Mouse (Mus musculus): ENCODE results near the gene Ncam1. TPM values are rescaled to one million over a fixed set of nuclear protein-coding genes. Genes with fewer than 3 reads are reported as not detected.

The Ncam1 gene
- total and polyA plus RNA-seq, 3 experiments = 0.05 to 2.1 TPM; not detected in 1

DNA sequence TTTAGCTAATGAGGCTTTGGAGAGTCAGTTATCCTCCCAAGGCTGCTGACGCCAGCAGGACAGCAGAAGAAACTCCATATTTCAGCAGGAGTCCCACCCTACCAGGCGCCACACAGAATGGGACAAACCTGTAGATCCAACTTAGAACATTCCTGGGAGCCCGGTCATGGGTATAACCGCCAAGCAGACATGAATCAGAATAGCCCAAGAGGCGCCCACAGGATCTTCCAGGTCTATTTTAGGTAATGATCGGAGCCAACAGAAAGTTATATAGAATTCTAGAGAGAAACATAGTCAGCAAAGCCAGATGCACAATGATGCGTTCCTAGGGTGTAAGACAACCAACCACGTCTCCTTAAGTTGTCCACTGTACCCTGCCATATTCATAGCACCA lies 134.8 kb downstream of the Ncam1 start:
- DNase-seq (ENCODE audit: low spot score) (no peak), ATAC-seq (ENCODE audit: extremely low read depth, insufficient number of reproducible peaks, low FRiP score, poor library complexity, severe bottlenecking) (no peak)
- peaks cover 15% of the 10 kb centered on the region for H3K9me3 ChIP-seq (replicated peaks)
- no peaks in the 10 kb centered on the region for H3K4me1 ChIP-seq (ENCODE audit: insufficient read depth, low read depth, low read length)
- no peaks in the 10 kb centered on the region for H3K27me3 ChIP-seq (ENCODE audit: insufficient read depth, low read length)
- H3K4me3 ChIP-seq (ENCODE audit: low read depth, low read length) = no peak overlapping the region
- H3K36me3 ChIP-seq (replicated peaks) = no peaks in the 10 kb centered on the region
- TF ChIP-seq GATA1 (IDR thresholded peaks at IDR 0.05; ENCODE audit: borderline replicate concordance, low read length) = no peak
- TF ChIP-seq GATA2 (IDR thresholded peaks at IDR 0.05; ENCODE audit: borderline replicate concordance, low read depth, low read length) = no peak
- TF ChIP-seq CTCF (IDR thresholded peaks at IDR 0.05; ENCODE audit: low read depth, low read length) = no peak
- no peak for TF ChIP-seq TAL1 (conservative IDR thresholded peaks at IDR 0.05; ENCODE audit: low read depth, low read length)
- no peak for TF ChIP-seq POLR2AphosphoS5 (IDR thresholded peaks at IDR 0.05; ENCODE audit: insufficient replicate concordance, low read depth, low read length)

- H3K9me3 ChIP-seq (replicated peaks) = peaks cover 16% of the 10 kb centered on the region
- H3K36me3 ChIP-seq (replicated peaks) = no peaks in the 10 kb centered on the region
- no peaks in the 10 kb centered on the region for H3K4me1 ChIP-seq (ENCODE audit: insufficient read depth, low read depth, low read length)
- H3K4me3 ChIP-seq (ENCODE audit: low read depth, low read length) = no peak overlapping the region
- TF ChIP-seq TAL1 (conservative IDR thresholded peaks at IDR 0.05; ENCODE audit: low read depth, low read length) (no peak), CTCF (IDR thresholded peaks at IDR 0.05; ENCODE audit: low read depth, low read length) (no peak), GATA1 (IDR thresholded peaks at IDR 0.05; ENCODE audit: borderline replicate concordance, low read length) (no peak), POLR2AphosphoS5 (IDR thresholded peaks at IDR 0.05; ENCODE audit: insufficient replicate concordance, low read depth, low read length) (no peak), GATA2 (IDR thresholded peaks at IDR 0.05; ENCODE audit: borderline replicate concordance, low read depth, low read length) (no peak)
- H3K27me3 ChIP-seq (ENCODE audit: insufficient read depth, low read length) = no peaks in the 10 kb centered on the region
- ATAC-seq (ENCODE audit: extremely low read depth, insufficient number of reproducible peaks, low FRiP score, poor library complexity, severe bottlenecking) = no peak
- no peak for DNase-seq (ENCODE audit: low spot score)
Observed at GRCm38 (mm10) chr9:49662958-49663926, 135.5 kb downstream of the Ncam1 start.

- DNase-seq (ENCODE audit: low spot score) = no peak
- no peak for ATAC-seq (ENCODE audit: extremely low read depth, insufficient number of reproducible peaks, low FRiP score, poor library complexity, severe bottlenecking)
- TF ChIP-seq GATA2 (IDR thresholded peaks at IDR 0.05; ENCODE audit: borderline replicate concordance, low read depth, low read length) (no peak), GATA1 (IDR thresholded peaks at IDR 0.05; ENCODE audit: borderline replicate concordance, low read length) (no peak), CTCF (IDR thresholded peaks at IDR 0.05; ENCODE audit: low read depth, low read length) (no peak), TAL1 (conservative IDR thresholded peaks at IDR 0.05; ENCODE audit: low read depth, low read length) (no peak), POLR2AphosphoS5 (IDR thresholded peaks at IDR 0.05; ENCODE audit: insufficient replicate concordance, low read depth, low read length) (no peak)
Observed at GRCm38 (mm10) chr9:49661480-49661879, 137.2 kb downstream of the Ncam1 start.

GRCm38 (mm10) chr9:49658381-49658856 lies 140.3 kb downstream of the Ncam1 start:
- Histone ChIP-seq H3K9me3 (replicated peaks) (peaks cover 22% of the 10 kb centered on the region), H3K4me3 (ENCODE audit: low read depth, low read length) (no peak overlapping the region)
- ATAC-seq (ENCODE audit: extremely low read depth, insufficient number of reproducible peaks, low FRiP score, poor library complexity, severe bottlenecking) = no peak

More at GRCm38 (mm10) chr9:49661480-49661879, 137.2 kb downstream of the Ncam1 start:
- Histone ChIP-seq H3K4me1 (ENCODE audit: insufficient read depth, low read depth, low read length) (no peaks in the 10 kb centered on the region), H3K36me3 (replicated peaks) (no peaks in the 10 kb centered on the region), H3K9me3 (replicated peaks) (peaks cover 18% of the 10 kb centered on the region), H3K27me3 (ENCODE audit: insufficient read depth, low read length) (no peaks in the 10 kb centered on the region), H3K4me3 (ENCODE audit: low read depth, low read length) (no peak overlapping the region)

GRCm38 (mm10) chr9:49654470-49654869 lies 144.3 kb downstream of the Ncam1 start:
- Histone ChIP-seq H3K4me1 (ENCODE audit: insufficient read depth, low read depth, low read length) (no peaks in the 10 kb centered on the region), H3K4me3 (ENCODE audit: low read depth, low read length) (no peak overlapping the region), H3K27me3 (ENCODE audit: insufficient read depth, low read length) (no peaks in the 10 kb centered on the region), H3K9me3 (replicated peaks) (peaks cover 15% of the 10 kb centered on the region; the same call in 1 of the 2 replicates), H3K36me3 (replicated peaks) (no peaks in the 10 kb centered on the region)
- ATAC-seq (ENCODE audit: extremely low read depth, insufficient number of reproducible peaks, low FRiP score, poor library complexity, severe bottlenecking) (no peak), DNase-seq (ENCODE audit: low spot score) (no peak)
- TF ChIP-seq GATA2 (IDR thresholded peaks at IDR 0.05; ENCODE audit: borderline replicate concordance, low read depth, low read length) (no peak), POLR2AphosphoS5 (IDR thresholded peaks at IDR 0.05; ENCODE audit: insufficient replicate concordance, low read depth, low read length) (no peak), GATA1 (IDR thresholded peaks at IDR 0.05; ENCODE audit: borderline replicate concordance, low read length) (no peak), CTCF (IDR thresholded peaks at IDR 0.05; ENCODE audit: low read depth, low read length) (no peak), TAL1 (conservative IDR thresholded peaks at IDR 0.05; ENCODE audit: low read depth, low read length) (no peak)

More at GRCm38 (mm10) chr9:49658381-49658856, 140.3 kb downstream of the Ncam1 start:
- no peaks in the 10 kb centered on the region for H3K4me1 ChIP-seq (ENCODE audit: insufficient read depth, low read depth, low read length)
- H3K36me3 ChIP-seq (replicated peaks) = no peaks in the 10 kb centered on the region
- DNase-seq (ENCODE audit: low spot score) = no peak
- TF ChIP-seq TAL1 (conservative IDR thresholded peaks at IDR 0.05; ENCODE audit: low read depth, low read length) = no peak
- no peak for TF ChIP-seq GATA2 (IDR thresholded peaks at IDR 0.05; ENCODE audit: borderline replicate concordance, low read depth, low read length)
- no peak for TF ChIP-seq POLR2AphosphoS5 (IDR thresholded peaks at IDR 0.05; ENCODE audit: insufficient replicate concordance, low read depth, low read length)
- TF ChIP-seq GATA1 (IDR thresholded peaks at IDR 0.05; ENCODE audit: borderline replicate concordance, low read length) = no peak
- no peak for TF ChIP-seq CTCF (IDR thresholded peaks at IDR 0.05; ENCODE audit: low read depth, low read length)
- no peaks in the 10 kb centered on the region for H3K27me3 ChIP-seq (ENCODE audit: insufficient read depth, low read length)
